Mouse (Mus musculus) cerebellum, postnatal 10 days (tissue): Measurements from ENCODE around the gene Kcnk13.

Experiments
- DNase-seq, 2 experiments: peaks; one replicate each; pipeline ENCODE4 v3.0.0; 2021; ENCODE audit warnings: mixed read lengths in 2 of 2

The Kcnk13 gene

DNA sequence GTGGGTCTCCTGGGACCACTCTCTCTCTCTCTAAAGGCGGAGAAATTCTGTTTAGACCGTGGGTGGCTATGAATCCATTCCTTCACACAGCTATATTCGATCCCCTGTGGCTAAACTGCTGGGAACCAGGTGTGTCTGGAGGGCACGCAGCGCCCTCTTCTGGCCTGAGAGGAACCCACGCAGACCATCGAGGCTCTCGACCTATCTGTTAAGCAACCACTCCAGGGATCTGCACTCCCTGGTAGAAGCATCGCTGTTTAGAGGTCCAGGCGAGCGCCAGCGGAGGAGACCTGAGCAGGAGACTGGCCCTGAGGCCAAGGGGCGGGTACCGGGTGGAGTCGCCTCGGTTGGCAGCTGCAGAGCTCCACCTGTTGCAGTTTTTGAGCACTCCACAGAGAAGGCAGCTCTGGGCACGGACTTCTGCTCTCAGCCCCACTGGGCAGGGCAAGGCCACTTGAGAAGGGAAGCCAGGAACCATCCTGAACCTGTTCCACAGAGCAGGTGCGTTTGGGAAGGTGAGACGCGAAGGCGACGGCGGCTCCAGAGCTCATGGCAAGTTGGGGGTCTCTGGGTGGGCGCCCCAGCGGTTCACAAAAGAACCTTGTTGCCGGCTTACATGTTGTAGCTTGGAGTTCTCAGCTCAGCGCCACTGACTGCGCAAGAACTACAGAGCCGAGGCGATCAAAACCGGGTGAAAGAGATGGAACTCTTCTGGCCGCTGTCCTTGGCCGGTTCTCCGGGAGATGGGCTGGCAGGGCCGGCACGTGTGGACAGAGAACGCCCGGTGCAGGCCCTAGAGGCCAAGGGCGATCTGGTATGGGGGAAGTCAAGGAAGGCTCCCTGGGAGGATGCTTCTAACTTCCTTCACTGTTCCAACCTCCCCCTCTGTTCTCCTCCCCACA lies at the start of gene Kcnk13:
Gene Kcnk13 (plus strand): TSS at position 199 of the 902 bp plus-strand sequence.
- peak; percentile 67 to 69 for DNase-seq

DNA sequence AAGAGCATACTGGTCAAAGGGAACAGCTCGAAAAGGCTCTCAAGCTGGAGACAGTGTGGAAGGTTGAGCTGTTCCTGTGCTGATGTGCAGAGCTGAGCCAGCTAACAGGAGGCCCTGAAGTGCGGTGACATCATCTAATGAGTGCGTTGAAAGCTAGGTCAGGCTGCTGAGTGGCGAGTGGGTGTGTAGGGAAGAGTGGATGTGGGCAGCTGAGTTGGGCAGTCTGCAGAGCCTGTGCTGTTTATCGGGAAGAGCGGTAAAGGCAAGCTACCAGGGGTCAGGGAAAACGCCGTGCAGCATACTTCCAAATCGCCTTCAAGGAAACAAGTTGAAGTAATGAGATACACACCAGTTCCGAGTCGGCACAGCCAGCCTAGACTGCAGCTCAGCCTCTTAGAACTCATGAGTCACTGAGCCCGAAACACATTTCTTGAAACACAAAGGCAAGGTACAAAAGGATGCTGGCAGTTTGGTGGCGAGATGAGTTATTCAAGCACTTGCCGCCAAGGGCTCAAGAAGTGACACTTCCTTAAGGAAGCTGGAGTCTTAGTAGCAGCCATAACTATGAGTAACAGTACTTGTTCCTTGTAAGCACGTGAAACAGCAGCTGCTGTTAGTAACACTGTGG lies 46.4 kb upstream of the Kcnk13 start:
- no peak for DNase-seq

DNA sequence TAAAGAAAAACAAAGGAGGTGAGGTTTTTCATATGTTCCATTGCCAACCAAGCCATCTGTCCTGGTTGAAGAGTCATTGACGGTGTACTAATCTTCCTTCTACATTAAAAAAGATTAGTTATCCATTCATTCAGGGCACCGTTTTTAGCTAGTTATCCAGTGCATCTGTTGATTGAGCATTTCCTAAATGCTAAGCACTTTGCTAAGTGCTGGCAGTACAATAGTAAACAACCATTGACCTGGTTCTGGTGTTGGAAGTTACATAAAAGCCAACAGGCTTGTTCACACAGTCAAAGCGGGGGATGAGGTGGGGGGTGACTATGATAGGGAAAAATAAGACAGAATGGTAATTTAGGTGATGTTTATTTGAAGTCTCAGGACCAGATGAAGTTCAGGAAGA lies 44.7 kb upstream of the Kcnk13 start:
- DNase-seq, result no peak

DNA sequence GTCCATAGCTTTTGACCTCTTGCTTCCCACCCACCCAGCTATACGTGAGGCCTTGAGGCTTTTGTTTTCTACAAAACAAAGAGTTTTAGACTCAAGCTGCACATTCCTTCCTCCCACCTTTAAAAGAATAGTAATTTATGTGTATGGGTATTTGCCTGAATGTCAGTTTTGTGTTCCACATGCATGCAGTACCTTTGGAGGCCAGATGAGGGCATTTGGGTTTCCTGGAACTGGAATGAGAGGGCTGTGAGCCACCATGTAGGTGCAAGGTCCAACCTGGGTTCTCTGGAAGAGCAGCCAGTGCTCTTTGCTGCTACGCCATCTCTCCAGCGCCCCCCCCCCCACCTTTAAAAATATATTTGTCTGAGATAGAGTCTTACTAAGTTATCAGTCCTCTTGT lies 43.3 kb upstream of the Kcnk13 start:
- DNase-seq, result peak; percentile 39 to 54

DNA sequence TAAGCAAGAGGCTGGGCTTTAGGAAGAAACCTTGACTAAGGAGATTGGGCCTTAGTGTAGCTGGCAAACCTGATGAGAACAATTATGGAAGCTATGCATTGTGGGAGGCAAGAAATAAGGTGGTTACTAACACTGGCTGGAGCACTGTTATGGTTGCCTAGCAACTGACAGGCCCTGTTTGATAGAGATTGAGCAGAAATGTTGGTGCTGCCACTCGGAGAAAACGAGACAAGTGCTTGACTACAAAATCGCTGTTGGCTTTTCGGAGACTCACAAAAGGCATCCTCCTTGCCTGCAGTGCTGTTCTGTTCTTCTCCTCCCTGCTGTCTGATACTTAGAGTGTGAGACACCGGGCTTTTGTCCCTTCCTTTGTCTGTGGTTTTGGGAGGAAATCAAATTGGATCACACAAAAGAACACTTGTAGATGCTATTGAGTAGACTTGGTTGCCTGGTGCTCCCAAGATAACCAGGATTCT lies 41.1 kb upstream of the Kcnk13 start:
- DNase-seq, result no peak

DNA sequence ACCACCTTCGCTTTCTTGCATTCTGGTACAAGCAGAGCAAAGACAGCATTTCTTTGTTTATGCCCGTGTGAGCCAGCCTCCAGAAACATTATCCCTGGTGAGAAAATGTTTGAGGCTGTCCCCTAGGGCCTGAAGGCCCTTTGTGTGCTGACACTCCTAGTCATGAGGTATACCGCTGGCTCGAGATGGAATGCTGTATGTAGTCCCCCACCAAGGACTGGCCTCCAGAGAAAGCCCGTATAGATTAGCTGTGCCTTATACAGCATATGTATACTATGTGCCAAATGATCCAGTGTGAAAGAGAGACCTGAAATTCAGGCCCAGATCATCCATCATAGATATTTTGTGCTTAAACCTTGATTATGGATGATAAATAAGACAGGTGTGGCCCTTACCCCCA lies 40.6 kb upstream of the Kcnk13 start:
- DNase-seq, result no peak

DNA sequence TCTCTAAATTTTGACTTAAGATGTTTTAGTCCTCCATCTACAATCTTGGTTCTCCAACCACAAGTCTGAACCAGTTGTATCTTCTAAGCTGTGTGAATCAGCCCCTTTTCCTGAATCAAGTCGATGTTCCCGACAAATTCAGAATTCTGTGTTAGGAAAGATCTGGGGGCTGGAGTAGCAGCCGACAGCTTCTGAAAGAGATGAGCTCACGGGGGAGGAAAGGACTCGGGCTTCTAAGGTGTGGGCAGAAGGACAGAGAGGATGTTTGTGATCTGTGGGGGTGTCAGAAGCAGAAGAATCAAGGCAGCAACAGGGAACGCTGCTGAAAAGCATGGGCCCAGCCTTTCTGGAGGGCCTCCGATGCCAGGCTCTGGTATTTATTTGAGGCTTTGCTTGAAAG lies 36.0 kb upstream of the Kcnk13 start:
- DNase-seq, result no peak

DNA sequence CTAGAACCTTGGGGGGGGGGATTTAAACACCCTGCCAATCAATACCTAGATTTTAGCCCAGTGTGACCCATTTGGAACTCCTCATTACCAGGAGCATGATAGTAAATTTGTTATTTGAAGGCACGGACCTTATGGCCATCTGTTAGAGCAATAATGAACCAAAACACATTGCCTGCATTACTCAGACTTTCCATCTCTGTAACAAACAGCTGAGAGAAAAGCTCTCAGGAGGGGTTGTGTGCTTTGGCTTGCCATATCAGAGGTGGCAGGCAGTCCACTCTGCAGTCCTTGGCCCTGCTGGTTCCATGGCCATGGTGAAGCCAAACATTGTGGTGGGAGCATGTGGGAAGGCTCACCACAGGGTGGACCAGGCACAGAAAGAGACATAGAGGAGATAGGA lies 35.1 kb upstream of the Kcnk13 start:
- no peak for DNase-seq

DNA sequence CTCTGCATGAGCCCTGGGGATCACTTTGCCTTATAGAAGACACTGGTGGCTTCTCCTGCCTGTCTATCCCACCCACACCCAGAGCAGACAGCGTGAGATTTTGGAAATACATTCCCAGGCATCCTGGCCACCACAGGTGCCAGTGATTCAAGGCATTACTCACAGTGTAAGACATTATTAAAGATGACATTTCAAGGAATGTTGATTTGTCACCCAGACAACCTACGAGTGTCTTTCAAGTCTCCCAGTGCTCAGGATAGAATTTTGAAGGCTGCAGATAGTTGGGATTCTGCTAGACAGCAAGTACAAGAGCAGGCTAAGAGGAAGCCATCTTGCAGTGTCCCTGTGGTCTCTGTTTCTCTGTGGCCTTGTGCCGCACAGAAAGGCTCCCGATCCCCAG lies 32.1 kb upstream of the Kcnk13 start:
- DNase-seq, result no peak

DNA sequence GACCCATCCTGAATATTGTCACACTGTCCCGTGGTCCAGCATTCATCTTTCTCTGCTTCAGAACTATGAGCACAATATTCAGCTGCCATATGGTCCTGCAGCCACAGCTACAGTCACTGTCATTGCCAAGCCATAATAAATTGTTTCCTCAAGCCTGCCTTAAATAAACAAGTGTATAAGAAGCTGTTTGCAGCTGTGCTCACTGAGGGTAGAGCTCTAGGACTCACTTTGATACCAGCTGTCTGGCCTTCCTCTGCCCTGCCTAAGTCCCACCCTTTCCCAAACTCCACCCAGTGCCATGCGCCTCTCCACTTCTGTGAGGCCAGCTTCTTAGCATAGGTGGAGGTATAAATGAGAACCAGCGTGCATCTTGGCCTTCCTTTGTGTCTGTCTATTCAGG lies 30.7 kb upstream of the Kcnk13 start:
- no peak for DNase-seq

DNA sequence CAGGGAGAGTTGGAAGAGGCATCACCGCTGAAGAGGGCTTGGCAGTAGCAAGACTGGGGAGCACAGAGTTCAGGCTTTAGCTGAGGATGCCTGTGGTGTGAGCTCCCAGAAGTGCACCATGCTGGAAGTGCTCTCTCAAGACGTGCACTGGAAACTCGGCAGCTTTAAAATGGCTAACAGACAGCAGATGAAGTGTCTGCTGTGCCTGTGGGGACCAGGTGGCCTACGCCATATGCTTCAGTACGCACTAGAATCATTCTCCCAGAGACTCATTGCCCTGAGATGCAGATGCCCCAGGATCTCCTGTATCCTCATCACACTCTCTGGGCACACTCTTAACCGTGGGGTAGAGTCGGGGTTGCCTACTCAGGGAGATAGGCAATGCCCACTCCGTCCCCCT lies 28.9 kb upstream of the Kcnk13 start:
- DNase-seq, result peak; percentile 33 to 35

DNA sequence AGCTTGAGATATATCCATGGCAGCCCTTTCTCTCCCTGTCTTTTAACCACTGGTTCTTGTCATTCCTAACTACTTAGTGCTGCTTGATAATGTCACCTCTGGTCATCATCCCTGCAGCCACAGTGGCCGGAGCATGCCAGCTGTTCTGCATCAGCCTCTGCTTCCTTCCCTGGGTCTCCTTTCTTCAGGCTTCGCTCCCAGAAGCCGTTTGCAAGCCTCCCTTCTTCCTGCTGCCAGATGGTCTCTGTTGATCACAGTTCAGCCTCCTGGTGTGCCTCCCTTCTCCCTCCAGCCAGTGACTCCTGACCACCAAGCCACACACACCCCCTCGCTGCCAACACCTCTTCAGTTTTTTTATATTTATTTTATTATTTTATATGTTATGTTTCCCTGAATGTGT lies 25.8 kb upstream of the Kcnk13 start:
- no peak for DNase-seq

DNA sequence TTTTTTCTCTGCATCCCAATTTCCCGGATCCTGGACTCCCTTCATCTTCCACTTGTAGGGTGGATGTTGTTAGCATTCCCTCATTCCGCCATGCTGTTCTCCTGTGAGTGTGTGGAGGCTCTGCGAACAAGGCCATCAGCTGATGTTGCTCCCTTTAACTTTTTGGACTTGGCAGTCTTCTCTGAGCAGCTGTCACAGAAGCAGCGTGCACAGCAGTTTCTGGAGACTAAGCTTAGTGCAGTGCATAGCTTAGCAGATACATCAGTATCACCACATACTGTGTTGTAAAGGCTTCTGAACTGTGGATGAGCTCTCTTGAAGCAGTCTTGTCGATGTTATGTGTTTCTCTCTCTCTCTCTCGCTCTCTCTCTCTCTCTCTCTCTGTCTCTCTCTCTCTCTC lies 25.1 kb upstream of the Kcnk13 start:
- DNase-seq, result no peak

DNA sequence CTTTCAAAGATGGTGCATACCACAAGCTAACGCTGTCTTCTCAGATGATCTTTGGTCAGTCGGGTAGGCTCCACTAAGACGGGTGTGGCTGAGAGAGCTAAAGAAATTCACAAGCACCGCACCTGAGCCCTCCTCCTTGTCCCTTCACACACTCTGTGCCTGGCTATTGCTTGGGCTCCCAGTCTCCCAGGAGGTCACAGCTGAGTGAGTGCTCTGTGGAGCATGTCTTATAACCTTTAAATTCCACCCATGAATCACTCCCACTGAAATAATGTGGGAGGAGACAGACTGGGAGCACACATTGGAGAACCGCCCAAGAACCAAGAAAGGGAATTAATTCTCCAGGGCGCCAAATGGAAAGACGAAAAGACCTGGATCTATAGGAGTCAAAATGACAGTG lies 23.6 kb upstream of the Kcnk13 start:
- DNase-seq, result no peak

DNA sequence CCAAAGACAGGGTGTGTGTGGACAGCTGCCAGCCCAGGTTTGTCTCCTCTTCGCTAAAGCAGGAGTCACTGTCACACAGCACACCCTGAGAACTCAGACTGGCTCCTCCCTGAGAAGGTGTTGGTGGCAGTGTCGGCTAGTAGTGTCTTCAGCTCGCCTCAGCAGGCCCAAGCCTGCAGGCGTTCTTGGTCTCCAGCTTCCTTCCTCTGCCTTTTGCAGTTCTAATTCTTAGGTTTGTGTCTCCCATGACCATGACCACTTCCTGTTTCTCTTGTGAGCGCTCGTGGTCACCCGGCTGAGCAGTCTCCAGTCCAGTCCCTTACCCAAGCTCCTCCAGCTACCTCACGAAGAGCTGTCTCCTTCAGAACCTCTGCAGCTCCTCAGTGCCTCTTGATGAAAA lies 21.9 kb upstream of the Kcnk13 start:
- DNase-seq, result no peak

DNA sequence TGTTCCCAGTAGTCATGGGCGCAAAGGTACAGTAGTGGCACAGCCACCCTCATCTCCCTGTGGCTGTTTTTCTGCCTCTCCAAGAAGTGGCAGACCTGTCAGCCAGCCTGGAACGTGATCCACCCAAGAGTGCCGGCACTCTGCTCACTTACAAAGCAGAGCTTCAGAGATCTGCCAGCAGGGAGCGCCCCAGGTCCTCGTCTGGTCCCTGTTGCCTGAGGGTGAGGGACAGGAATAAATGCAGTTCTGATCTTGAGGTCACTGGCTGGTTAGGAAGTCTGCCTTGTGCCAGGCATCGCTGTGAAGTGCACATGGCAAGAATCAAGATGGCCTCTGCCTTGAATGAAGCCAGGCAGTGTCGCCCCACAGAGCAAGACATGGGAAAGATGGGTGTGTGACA lies 11.4 kb upstream of the Kcnk13 start:
- peak; percentile 90 to 92 for DNase-seq

DNA sequence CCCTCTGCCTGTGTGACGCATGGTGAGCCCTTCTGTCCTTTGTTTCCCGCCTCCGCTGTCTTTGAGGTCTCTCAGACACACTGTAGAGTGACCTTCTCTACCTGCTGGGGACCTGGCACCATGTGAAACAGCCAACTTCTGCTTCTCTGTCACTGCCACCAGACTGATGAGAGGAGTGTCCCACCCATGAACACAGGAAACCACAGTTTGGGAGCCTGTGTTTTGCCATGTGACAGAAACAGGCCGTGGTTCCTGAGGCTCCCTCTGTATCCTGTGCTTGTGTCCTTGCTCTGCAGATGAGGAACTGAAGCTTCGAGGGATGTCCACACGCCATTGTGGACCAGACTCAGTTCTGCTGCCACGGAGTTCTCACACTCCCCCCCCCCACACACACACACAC lies 7.9 kb upstream of the Kcnk13 start:
- DNase-seq, result no peak

DNA sequence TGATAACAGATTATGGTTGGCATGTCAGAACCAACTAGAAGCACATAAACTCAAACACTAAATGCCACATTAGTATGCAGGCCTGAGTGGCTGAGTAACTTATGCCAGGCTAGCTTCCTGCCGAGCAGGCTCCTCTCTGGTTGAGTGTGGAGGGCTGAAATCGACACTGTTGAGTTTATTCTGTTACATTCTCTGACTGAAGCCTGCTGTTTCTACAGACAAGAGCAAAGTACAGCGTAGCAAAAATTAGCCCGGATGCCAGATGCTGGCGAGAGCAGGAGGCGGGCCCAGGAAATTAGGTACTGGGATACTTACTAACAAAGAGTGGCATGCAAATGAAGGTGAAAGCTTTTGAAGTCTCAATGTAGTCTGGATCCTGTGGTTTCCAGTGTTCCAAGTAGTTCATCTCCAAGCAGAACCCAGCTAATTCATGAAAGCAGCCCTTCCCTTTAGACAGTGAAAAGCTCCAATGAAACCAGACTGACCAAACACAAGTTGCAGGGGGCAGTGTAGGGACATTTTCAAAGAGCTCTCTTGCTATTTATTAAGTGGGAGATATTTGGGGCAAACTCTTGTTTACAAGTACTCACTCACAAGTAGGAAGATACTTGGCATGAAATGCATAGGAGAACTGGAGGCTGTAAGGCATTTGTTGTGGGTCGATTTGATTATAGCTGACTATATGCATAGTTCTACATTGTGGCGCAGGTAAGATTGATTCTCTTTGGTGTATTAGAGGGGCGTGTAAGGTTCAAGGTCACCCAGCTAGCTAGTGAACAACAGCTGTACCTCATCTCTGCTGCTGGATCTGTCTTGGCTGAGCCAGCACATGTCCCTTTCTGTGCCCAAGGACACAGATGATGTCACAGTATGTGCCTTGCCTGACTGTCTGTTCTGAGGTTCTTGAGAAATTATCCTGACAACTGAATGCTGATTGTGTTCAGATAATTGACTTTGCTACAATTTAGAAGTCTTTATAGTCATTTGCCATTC lies 5.9 kb upstream of the Kcnk13 start:
- DNase-seq, result no peak

DNA sequence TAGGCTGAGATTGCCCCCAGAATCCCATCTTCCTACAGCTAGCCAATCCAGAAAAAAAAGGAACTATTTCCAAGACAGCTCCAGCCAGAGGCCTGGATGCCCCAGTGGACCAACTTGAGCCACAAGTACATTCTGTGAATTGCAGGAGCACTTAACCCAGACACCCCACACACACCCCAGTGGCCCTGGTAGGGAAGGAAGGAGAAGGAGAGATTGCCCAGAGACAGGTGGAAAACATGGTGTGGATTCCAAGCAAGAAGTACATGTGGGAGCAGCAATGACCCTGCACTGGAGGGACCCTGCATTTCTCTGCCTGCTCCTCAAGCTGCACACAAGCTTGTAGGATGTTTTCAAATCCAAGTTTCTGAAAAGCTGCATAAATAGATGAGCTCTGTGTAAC lies 5.0 kb upstream of the Kcnk13 start:
- no peak for DNase-seq

DNA sequence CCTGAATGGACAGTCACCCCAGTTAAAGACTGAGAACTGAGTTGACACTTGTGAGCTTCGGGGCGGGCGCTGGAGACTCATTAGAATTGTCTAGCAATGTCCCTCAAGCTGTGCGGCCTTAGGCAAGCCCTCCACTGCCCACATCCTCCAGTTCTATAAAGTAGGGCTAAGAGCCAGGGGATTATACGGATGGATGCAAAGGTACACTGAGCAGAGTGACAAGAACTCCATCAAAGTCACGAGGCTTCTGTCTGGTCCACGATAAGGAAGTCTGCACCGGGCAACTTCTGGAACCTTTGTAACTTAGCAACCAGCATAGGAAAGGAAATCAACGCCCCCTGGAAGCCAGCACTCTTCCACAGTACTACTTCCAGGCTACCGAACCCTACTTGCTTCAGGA lies 4.4 kb upstream of the Kcnk13 start:
- peak in 1 of 2 experiments; percentile 19 for DNase-seq

DNA sequence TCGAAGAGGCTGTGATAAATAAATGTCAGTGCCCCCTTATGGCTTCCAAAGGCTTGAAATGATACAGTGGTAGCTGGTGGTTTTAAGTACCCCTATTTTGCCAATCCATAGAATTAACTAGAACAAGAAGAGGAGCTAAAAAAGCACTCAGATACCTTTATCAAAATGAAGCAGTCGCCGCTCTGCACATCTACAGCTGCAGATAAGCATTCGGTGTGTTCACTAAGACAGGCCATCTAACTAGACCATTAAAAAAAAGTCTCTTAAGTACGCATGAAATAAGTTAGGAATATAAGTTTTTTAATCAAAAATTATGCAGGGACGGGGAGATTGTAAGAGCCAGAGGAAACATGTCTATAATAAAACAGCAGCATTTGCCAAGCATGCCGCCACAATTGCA lies 3.6 kb upstream of the Kcnk13 start:
- DNase-seq, result no peak

DNA sequence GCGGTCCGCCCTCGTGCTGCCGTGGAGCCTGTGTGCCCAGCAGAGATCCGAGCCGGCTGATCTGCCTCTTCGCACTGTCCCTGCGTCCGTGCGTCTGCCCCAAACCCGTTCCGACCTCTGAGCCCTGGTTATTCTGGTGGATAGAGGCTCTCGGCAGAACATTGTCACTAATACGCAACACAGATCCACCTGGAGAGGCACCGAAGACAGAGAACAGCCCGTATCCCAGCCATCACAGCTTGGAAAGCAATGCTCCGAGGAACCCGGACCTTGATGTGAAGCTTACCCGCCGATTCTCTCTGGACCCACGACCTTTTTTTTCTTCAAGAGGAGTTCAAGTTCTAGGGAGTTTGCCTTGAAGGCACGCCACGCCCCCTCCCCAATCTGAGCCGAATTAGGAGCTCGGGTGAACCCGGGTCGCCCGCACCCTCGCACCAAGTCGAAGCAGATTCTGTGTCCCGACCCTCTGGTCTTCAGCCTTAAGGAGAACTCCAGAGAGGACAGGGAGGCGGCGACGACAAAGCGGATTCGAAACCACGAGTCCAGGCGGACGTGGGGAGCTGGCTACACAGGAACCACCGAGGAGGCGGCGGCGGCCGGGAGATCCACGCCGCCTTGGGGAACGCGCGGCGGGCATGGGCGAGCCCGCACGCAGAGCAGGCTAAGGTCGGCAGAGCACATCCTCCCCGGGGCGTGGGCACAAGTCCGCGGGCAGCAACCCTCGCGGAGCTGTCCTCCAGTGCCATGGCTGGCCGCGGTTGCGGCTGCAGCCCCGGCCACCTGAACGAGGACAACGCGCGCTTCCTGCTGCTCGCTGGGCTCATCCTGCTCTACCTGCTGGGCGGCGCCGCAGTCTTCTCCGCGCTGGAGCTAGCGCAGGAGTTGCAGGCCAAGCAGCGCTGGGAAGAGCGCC lies 1.2 kb downstream of the Kcnk13 start:
- peak; percentile 41 to 49 for DNase-seq
